Mouse (Mus musculus) Patski (cell line): ENCODE measurements at regions not wholly inside any gene's neighbourhood (a gene's known extent, or its start where the extent isn't known, plus 50 kb on each side); places are given as distances from the start of the nearest gene placed in this dataset.

ENCODE experiments used
- ATAC-seq: fragments of 100-300 bp; one replicate; pipeline ENCODE4 v1.8.0; 2021
- CTCF ChIA-PET: fragments of 350-600 bp; sonication (Branson Sonifier 250); formaldehyde crosslinking; loops from one replicate; lab custom pipeline; 2022; ENCODE audit warnings: inconsistent platforms; lab: Charles Lee
- POLR2A ChIA-PET: fragments of 350-600 bp; sonication (Branson Sonifier 250); formaldehyde crosslinking; loops from one replicate; lab custom pipeline; 2022; ENCODE audit warnings: antibody characterized with exemption, inconsistent platforms; lab: Charles Lee
- DNase-seq: peaks from one replicate; pipeline ENCODE4 v3.0.0-alpha.2; 2011; ENCODE audit warnings: low read depth, low spot score
- H3K27me3 ChIP-seq: fragments of 371-371 bp; one replicate; pipeline ENCODE4 v1.5.1; 2021
- CTCF ChIP-seq: fragments of 100-300 bp; IDR thresholded peaks from one replicate; pipeline ENCODE4 v1.5.1; 2021
- in situ Hi-C: fragments of 300-500 bp; cut with MboI; formaldehyde crosslinking; loops from 3 replicates; pipeline ENCODE4 v1.11.1; 2018; ENCODE audit warnings: low pct_unique_long_range_greater_than_20kb, mixed read lengths

DNA sequence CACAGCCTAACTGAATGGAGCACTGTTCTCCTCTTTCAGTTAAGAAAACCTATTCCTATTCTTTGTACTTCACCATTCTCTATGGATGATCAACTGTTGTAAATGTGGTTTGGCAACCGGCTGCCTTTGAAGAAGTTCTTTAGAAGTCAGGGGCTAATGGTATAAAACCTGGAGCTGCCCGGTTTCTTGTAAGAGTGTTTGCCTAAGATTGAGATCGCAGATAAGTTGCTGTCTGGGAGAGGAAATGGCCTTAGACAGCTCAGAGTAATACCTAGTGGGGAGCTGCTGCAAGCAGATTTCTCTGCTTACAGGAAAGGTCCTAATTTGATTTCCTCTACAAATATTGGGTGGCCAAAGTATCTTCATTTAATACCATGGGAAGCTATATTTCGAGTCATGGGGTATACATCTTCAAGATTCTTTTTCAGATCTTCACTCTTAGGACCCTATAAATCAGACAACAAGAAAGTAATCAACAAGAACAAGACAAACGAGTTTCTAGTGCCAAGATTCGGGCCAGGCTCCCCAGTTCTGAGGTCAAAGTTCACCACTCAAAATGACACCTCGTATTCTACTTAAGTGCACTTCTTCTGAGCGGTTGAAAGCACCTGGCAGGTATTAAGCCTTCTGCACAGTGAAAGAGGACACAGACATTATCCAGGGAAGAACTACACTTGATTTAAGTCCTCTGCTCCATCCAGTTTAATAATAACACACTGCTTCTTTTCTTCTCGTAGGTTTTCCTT is 702.6 kb downstream of the Slc22a22 start:
- no peak for ATAC-seq
- POLR2A ChIA-PET = no interaction called here
- in situ Hi-C loops = no loop called here
- no peaks in the 10 kb centered on the region for H3K27me3 ChIP-seq
- CTCF ChIA-PET = interaction anchor here (1.1 kb wide), 1 partner anchor 18 kb away, joined by 3 read pairs; no protein-coding TSS in a partner anchor
- DNase-seq = no peak
- TF ChIP-seq CTCF = no peak

DNA sequence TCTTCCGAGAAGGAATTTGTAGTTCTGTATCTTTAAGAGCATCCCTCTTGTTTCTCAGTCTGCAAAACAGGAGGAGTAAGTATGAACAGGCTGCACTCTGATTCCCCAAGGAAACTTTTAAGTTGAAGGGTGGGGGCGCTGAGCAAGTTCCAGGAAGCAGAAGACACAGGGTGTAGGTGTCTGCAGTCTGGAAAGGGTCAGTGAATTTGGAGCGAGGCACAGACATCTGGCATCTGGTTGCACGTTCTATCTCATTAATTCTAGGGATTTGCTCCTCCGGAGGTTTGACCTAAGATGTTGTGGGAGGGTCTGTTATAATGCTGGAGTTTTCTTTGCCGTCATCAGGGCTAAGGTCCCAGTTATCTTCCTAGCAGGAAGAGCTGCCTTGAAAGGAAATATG is 711.1 kb downstream of the Slc22a22 start:
- DNase-seq (no peak), ATAC-seq (no peak)
- no peaks in the 10 kb centered on the region for H3K27me3 ChIP-seq
- ChIA-PET POLR2A (no interaction called here), CTCF (interaction anchor here (1.7 kb wide), 1 partner anchor 27 kb away, joined by 3 read pairs; no protein-coding TSS in a partner anchor)
- in situ Hi-C loops = no loop called here
- TF ChIP-seq CTCF = no peak

DNA sequence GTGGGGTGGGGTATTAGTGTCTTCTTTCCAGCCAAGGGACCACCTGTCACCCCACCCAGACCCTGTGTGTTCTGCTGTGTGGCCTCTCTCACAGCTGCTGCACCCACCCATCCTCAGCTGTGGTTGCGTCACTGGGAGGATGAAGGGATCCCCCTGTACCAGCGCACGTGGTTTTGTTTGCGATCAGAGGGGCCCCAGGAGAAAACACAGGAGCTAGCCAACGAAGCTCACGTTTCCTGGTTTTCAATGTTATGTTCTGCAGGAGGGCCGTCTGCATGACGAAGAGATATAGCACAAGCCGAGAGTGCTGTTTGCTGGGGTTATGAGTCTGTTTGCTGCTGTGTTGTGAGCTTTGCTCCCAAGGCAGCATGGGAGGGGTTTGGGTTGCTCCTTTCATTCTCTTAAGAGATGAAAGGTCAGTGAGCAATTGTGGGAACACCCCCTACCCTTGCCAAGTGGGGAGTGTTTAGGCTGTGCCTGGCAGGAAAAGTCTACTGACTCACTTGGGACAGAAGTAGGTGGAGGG is 712.4 kb downstream of the Slc22a22 start:
- ChIA-PET POLR2A (interaction anchor here (0.5 kb wide), 1 partner anchor 22 kb away, joined by 3 read pairs; no protein-coding TSS in a partner anchor), CTCF (no interaction called here)
- TF ChIP-seq CTCF = no peak
- H3K27me3 ChIP-seq = no peaks in the 10 kb centered on the region
- in situ Hi-C loops = no loop called here
- DNase-seq = no peak
- ATAC-seq = no peak

DNA sequence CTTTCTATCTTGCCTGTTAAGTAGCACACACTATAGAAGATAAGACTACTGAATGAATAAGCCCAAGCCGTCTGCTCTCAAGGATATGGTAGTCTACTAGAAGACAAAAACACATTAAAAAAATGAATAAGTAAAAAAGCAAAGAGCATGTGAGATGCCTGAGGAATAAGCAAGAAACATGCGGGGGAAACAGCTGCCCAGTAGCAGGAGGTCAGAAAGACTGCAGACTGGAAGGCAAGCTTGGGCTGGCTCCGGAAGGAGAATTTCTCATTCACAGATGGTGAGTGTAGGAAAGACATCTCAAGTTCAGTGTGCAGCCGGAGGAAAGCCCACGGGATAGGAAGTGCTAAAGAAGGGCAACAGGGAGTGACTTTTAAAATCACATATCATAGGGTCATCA is 713.4 kb downstream of the Slc22a22 start:
- POLR2A ChIA-PET = no interaction called here
- DNase-seq (no peak), ATAC-seq (no peak)
- CTCF ChIA-PET = interaction anchor here (1.0 kb wide), 2 partner anchors 25 to 36 kb away, joined by 3 read pairs; no protein-coding TSS in a partner anchor
- no peaks in the 10 kb centered on the region for H3K27me3 ChIP-seq
- in situ Hi-C loops = no loop called here
- TF ChIP-seq CTCF = no peak

DNA sequence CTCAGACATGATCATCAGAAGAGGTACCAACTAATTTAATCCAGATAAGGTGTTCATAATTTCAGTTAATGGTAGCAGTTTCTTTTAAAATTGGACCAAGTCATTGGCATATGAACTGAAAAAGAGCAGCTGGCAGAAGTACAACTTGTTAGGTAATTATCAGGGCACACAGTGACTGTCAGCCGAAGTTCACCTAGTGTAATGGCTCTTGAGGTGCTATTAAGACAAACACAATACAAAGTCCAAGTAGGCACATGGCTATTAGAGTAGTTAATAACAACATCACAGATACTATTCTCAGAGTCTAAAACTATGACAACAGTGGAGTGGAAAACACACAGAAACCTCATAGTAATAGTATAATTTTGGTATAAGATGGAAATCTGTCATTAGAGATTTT is 730.7 kb downstream of the Slc22a22 start:
- H3K27me3 ChIP-seq = no peaks in the 10 kb centered on the region
- in situ Hi-C loops = no loop called here
- DNase-seq (no peak), ATAC-seq (no peak)
- CTCF ChIA-PET = no interaction called here
- POLR2A ChIA-PET = no interaction called here
- no peak for TF ChIP-seq CTCF

DNA sequence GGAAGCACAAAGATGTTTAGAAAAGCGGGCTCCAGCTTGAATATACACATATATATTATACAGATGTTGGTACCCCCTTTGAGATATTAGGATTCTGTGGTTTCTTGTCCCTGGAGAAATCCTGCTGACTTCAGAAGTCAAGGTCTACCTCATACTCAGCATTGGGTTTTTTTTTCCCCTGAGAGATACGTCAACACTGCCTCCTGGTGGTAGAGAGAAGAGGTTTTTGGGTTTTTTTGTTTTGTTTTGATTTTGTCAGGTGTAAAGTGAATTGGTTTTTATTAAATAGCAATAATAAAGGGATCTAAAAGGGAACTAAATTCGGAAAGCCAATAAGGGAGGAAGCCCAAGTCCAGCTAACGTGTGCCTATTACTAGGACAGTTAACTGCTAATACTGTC is 732.5 kb downstream of the Slc22a22 start:
- CTCF ChIA-PET = interaction anchor here (1.6 to 1.9 kb wide), 2 partner anchors 8 to 43 kb away, joined by 5 to 6 read pairs; no protein-coding TSS in a partner anchor
- in situ Hi-C loops = no loop called here
- DNase-seq (no peak), ATAC-seq (no peak)
- TF ChIP-seq CTCF = peak; percentile 55
- POLR2A ChIA-PET = no interaction called here
- no peaks in the 10 kb centered on the region for H3K27me3 ChIP-seq
